Mouse (Mus musculus): Measurements from ENCODE around the gene Dhrs3.

Gene Dhrs3

GRCm38 (mm10) chr4:144892133-144892936, at the start of gene Dhrs3:
Dhrs3 (plus strand) TSS chr4:144892827.
- peak; percentile 95 for DNase-seq

- DNase-seq: no peak
Observed at GRCm38 (mm10) chr4:144861756-144862505, 30.7 kb upstream of the Dhrs3 start.

- DNase-seq: no peak
Observed at GRCm38 (mm10) chr4:144867926-144868325, 24.7 kb upstream of the Dhrs3 start.

- no peak for DNase-seq
Observed at GRCm38 (mm10) chr4:144868584-144868983, 24.0 kb upstream of the Dhrs3 start.

GRCm38 (mm10) chr4:144872905-144873304, 19.7 kb upstream of the Dhrs3 start:
- no peak for DNase-seq

- no peak for DNase-seq
Observed at GRCm38 (mm10) chr4:144875576-144876093, 17.0 kb upstream of the Dhrs3 start.

GRCm38 (mm10) chr4:144879549-144879948, 13.1 kb upstream of the Dhrs3 start:
- DNase-seq: no peak

- DNase-seq: no peak
Observed at GRCm38 (mm10) chr4:144881376-144881775, 11.3 kb upstream of the Dhrs3 start.

- DNase-seq: no peak
Observed at GRCm38 (mm10) chr4:144882881-144883331, 9.7 kb upstream of the Dhrs3 start.

- DNase-seq: no peak
Observed at GRCm38 (mm10) chr4:144886460-144886859, 6.2 kb upstream of the Dhrs3 start.

GRCm38 (mm10) chr4:144888750-144889149, 3.9 kb upstream of the Dhrs3 start:
- DNase-seq: no peak

- no peak for DNase-seq
Observed at GRCm38 (mm10) chr4:144889505-144890301, 2.9 kb upstream of the Dhrs3 start.

GRCm38 (mm10) chr4:144890690-144891120, 1.9 kb upstream of the Dhrs3 start:
- peak; percentile 58 for DNase-seq

- DNase-seq: peak; percentile 66
Observed at GRCm38 (mm10) chr4:144891121-144891711, 1.4 kb upstream of the Dhrs3 start.

- no peak for DNase-seq
Observed at GRCm38 (mm10) chr4:144891743-144892132, 889 bp upstream of the Dhrs3 start.

GRCm38 (mm10) chr4:144892937-144893272, 278 bp downstream of the Dhrs3 start:
- DNase-seq: no peak

GRCm38 (mm10) chr4:144893561-144894486, 1.2 kb downstream of the Dhrs3 start:
- DNase-seq: peak; percentile 68

GRCm38 (mm10) chr4:144894487-144895210, 2.0 kb downstream of the Dhrs3 start:
- DNase-seq: peak; percentile 60

- no peak for DNase-seq
Observed at GRCm38 (mm10) chr4:144895211-144895590, 2.6 kb downstream of the Dhrs3 start.

GRCm38 (mm10) chr4:144896321-144896720, 3.7 kb downstream of the Dhrs3 start:
- peak; percentile 74 for DNase-seq

Measured in kidney, adult 11 months (tissue).